Mouse (Mus musculus): ENCODE measurements around the gene Tespa1. TPM values are rescaled to one million over a fixed set of nuclear protein-coding genes. Genes with fewer than 3 reads are reported as not detected.

Gene Tespa1
- polyA plus RNA-seq, 1 experiment from 2014 or later, result 0.25 TPM

Other genes with a start within 250 kb of the Tespa1 start
- not detected in 2 replicates for gene Olfr823, start 207.5 kb upstream of the Tespa1 start, polyA plus RNA-seq (2014; fragmentation: Nextera tagmentation; extraction: Ambion mirVana)
- gene Olfr824, start 192.9 kb upstream of the Tespa1 start, polyA plus RNA-seq (2014; fragmentation: Nextera tagmentation; extraction: Ambion mirVana), result not detected in 2 replicates
- not detected in 2 replicates for gene Olfr825, start 156.1 kb upstream of the Tespa1 start, polyA plus RNA-seq (2014; fragmentation: Nextera tagmentation; extraction: Ambion mirVana)
- gene Olfr826, start 138.7 kb upstream of the Tespa1 start, polyA plus RNA-seq (2014; fragmentation: Nextera tagmentation; extraction: Ambion mirVana), result not detected in 2 replicates
- not detected in 2 replicates for gene Olfr827, start 108.5 kb upstream of the Tespa1 start, polyA plus RNA-seq (2014; fragmentation: Nextera tagmentation; extraction: Ambion mirVana)
- 0.14 TPM in 1 of 2 replicates, not detected in the other for gene Neurod4, start 42.6 kb upstream of the Tespa1 start, polyA plus RNA-seq (2014; fragmentation: Nextera tagmentation; extraction: Ambion mirVana)
- not detected in 2 replicates for gene Vmn2r84, start 71.5 kb downstream of the Tespa1 start, polyA plus RNA-seq (2014; fragmentation: Nextera tagmentation; extraction: Ambion mirVana)
- 0.04 TPM in 1 of 2 replicates, not detected in the other for gene Vmn2r85, start 106.8 kb downstream of the Tespa1 start, polyA plus RNA-seq (2014; fragmentation: Nextera tagmentation; extraction: Ambion mirVana)
- gene Vmn2r86, start 133.2 kb downstream of the Tespa1 start, polyA plus RNA-seq (2014; fragmentation: Nextera tagmentation; extraction: Ambion mirVana), result not detected in 2 replicates
- 0.07 and 0.17 TPM in 2 replicates for gene Vmn2r87, start 174.5 kb downstream of the Tespa1 start, polyA plus RNA-seq (2014; fragmentation: Nextera tagmentation; extraction: Ambion mirVana)